Mouse (Mus musculus): ENCODE measurements around the gene Ttc7. TPM values are rescaled to one million over a fixed set of nuclear protein-coding genes. Genes with fewer than 3 reads are reported as not detected.
A peak's percentile ranks its signal among the peaks of the same experiment; 100 is the strongest.

The Ttc7 gene
- polyA plus RNA-seq, 1 experiment from 2014 or later = 7.7 TPM

DNA sequence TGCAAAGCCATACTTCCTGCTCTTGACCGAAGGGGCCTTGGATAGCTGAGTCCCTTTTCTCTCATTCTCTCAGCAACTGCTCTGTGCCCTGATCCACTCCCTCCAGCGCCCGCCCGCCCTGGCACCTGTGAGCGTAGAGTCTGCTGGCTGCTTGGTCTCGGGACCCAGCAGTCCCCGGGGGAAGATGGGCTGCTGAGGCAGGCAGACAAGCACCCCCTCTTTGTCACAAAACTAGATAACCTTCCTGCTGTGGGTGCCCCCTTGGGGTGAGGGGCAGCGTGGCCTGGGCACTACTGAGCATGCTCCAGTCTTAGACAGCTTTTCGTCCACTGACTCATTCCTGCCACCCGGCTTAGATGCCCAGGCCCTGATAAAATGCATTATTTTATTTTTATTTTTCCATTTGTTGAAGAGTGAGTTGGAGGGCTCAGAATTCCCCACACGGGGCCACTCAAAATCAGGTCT lies 96.5 kb downstream of the Ttc7 start:
- peaks cover 69% of the 10 kb centered on the region for H3K4me1 ChIP-seq
- H3K4me2 ChIP-seq = no peak overlapping the region
- no peaks in the 10 kb centered on the region for H3K27me3 ChIP-seq
- no peak overlapping the region; the same call in 1 of the 2 replicates for H3K9ac ChIP-seq
- H3K4me3 ChIP-seq (replicated peaks) = no peak overlapping the region
- WGBS = 80% methylated on average over 11 of the region's 11 CpGs
- H3K27ac ChIP-seq = peak overlapping the region; percentile 81
- no peak for ATAC-seq (replicated peaks; ENCODE audit: low FRiP score)
- H3K36me3 ChIP-seq = no peaks in the 10 kb centered on the region
- no peaks in the 10 kb centered on the region for H3K9me3 ChIP-seq (replicated peaks)

DNA sequence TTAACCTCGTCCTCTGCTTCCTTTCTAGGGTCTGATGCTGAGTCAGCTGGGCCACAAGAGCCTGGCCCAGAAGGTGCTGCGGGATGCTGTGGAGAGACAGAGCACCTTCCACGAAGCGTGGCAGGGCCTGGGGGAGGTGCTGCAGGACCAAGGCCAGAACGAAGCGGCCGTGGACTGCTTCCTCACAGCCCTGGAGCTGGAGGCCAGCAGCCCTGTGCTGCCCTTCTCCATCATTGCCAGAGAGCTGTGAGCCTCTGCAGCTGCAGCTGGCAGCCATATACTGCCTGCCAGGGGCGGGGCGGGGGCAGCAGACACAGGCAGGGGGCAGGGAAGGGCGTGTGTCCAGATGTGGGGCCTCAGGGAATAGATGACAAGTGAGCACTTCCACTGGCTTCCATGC lies 97.1 kb downstream of the Ttc7 start:
- H3K4me2 ChIP-seq = no peak overlapping the region
- H3K27ac ChIP-seq = peak overlapping the region; percentile 81
- no peaks in the 10 kb centered on the region for H3K36me3 ChIP-seq
- H3K4me3 ChIP-seq (replicated peaks) = no peak overlapping the region
- 28% methylated on average over 10 of the region's 10 CpGs for WGBS
- no peaks in the 10 kb centered on the region for H3K27me3 ChIP-seq
- no peak overlapping the region for H3K9ac ChIP-seq
- no peaks in the 10 kb centered on the region for H3K9me3 ChIP-seq (replicated peaks)
- no peak for ATAC-seq (replicated peaks; ENCODE audit: low FRiP score)
- peaks cover 69% of the 10 kb centered on the region for H3K4me1 ChIP-seq

DNA sequence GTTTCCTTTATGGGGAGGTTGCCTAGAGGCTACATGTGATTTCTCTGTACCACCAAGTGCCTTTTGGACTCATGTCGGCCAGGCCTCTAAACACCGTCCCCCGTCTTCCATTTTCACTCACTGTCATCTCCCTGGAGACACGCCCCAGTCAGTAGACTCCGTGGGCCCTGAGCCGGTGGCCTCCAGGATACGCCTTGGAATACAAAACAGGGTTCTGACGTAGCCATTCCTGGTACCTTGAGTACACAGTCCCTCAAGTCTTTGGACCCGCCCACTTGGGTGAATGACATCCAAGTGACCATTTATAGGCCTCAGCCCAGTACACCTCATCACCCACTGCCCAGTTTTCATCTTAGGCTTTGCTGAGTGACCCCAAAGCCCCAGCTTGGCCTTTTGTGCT lies 98.0 kb downstream of the Ttc7 start:
- no peak for ATAC-seq (replicated peaks; ENCODE audit: low FRiP score)
- Histone ChIP-seq H3K4me3 (replicated peaks) (no peak overlapping the region), H3K9me3 (replicated peaks) (no peaks in the 10 kb centered on the region), H3K27ac (peak overlapping the region; percentile 81), H3K36me3 (no peaks in the 10 kb centered on the region), H3K27me3 (no peaks in the 10 kb centered on the region), H3K9ac (no peak overlapping the region), H3K4me1 (peaks cover 61% of the 10 kb centered on the region), H3K4me2 (no peak overlapping the region)
- WGBS = 86% methylated on average over 9 of the region's 9 CpGs

DNA sequence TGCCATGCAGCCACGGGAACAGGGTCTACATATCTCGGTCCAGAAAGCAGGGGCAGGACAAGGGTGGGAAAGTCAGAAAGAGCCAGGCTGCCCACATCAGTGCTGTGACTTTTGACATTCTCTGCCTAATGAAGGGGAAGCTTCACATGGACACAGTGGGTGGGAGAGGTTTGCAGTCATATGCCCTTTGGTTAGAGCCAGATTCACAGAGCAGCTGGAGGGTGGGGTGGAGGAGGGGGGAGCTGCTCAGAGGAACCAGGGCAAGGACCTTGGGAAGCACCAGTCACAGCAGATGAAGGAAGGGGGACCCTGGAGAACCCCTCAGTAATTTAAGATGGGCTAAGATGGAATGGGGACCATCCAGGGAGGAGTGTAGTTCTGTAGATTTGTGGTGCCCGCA lies 103.1 kb downstream of the Ttc7 start:
- Histone ChIP-seq H3K4me3 (replicated peaks) (no peak overlapping the region), H3K4me1 (peaks cover 21% of the 10 kb centered on the region), H3K36me3 (no peaks in the 10 kb centered on the region), H3K27ac (no peak overlapping the region), H3K9me3 (replicated peaks) (no peaks in the 10 kb centered on the region), H3K27me3 (no peaks in the 10 kb centered on the region), H3K9ac (no peak overlapping the region), H3K4me2 (no peak overlapping the region)
- ATAC-seq (replicated peaks; ENCODE audit: low FRiP score) = no peak
- 70% methylated on average over 3 of the region's 3 CpGs for WGBS

DNA sequence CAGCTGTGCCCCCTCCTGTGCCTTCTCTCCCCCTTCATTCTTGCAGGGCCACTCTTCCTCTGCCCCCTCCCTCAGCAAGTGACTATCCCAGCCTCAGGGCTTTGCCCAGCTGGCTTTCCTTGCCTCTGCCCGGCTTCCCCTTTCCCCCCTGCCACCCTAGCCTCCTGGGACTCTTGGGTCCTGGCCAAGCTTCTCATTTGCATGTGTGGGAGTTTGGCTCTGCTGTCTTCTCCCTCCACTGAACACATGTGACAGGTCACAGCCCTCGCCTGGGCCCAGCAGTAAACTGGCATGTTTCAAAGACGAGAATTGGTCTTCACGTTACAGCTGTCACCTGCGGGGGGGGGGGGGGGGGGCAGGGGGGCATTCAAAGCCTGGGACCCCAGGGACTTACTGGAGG lies 104.4 kb downstream of the Ttc7 start:
- Histone ChIP-seq H3K9me3 (replicated peaks) (no peaks in the 10 kb centered on the region), H3K4me2 (no peak overlapping the region), H3K36me3 (no peaks in the 10 kb centered on the region), H3K27me3 (no peaks in the 10 kb centered on the region), H3K9ac (no peak overlapping the region), H3K4me1 (peaks cover 12% of the 10 kb centered on the region), H3K4me3 (replicated peaks) (no peak overlapping the region), H3K27ac (0 out of 2 replicates have a peak overlapping the region, but pooled peaks have one; percentile 37)
- 7% methylated on average over 4 of the region's 5 CpGs for WGBS
- peak; percentile 81 for ATAC-seq (replicated peaks; ENCODE audit: low FRiP score)

DNA sequence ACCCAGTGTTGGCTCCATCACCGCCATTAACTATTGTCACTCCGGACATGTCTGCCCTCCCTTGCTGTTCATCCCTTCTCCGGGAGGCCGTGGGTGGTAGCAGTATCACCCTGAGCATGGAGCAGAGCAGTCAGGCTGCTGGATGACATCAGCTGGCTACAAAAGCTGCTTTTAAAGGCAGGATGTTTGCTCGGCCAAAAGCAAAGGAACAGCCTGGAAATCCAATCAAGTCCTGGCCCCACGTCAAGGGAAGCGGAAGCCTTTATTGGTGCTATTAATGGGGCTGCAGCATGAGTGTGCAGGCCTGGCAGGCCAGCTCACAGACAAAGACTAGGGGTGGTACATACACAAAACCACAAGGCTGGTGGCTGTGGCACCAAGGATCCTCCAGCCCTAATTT lies 108.6 kb downstream of the Ttc7 start:
- WGBS = 56% methylated on average over 7 of the region's 7 CpGs
- H3K9ac ChIP-seq = no peak overlapping the region
- H3K4me3 ChIP-seq (replicated peaks) = no peak overlapping the region
- no peaks in the 10 kb centered on the region for H3K9me3 ChIP-seq (replicated peaks)
- peaks cover 16% of the 10 kb centered on the region for H3K4me1 ChIP-seq
- no peak overlapping the region; the same call in 1 of the 2 replicates for H3K27ac ChIP-seq
- ATAC-seq (replicated peaks; ENCODE audit: low FRiP score) = no peak
- no peak overlapping the region for H3K4me2 ChIP-seq
- H3K27me3 ChIP-seq = no peaks in the 10 kb centered on the region
- H3K36me3 ChIP-seq = no peaks in the 10 kb centered on the region

DNA sequence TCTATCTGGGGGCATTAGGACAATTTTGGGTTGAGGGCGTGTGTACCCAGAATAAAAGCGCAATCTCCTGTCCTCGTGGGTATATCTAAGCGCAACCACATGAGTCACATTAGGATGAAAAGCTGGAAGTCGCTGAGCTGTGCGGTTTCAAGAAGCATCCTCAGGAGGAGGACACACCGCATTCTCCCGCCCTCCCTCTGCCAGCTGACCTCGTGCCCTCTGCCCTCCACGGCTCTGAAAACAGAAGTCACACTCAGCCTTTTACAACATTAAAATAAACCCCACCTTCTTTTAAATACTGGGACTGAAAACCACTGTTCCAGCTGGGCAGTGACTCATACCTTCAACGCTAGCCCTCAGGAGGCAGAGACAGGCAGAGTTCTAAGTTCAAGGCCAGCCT lies 114.4 kb downstream of the Ttc7 start:
- H3K9ac ChIP-seq = no peak overlapping the region
- no peaks in the 10 kb centered on the region for H3K9me3 ChIP-seq (replicated peaks)
- no peak overlapping the region for H3K27ac ChIP-seq
- 69% methylated on average over 11 of the region's 11 CpGs for WGBS
- H3K4me1 ChIP-seq = 0 out of 2 replicates have a peak, but pooled peaks cover 5% of the 10 kb centered on the region
- no peak for ATAC-seq (replicated peaks; ENCODE audit: low FRiP score)
- H3K4me2 ChIP-seq = no peak overlapping the region
- H3K4me3 ChIP-seq (replicated peaks) = no peak overlapping the region
- H3K27me3 ChIP-seq = no peaks in the 10 kb centered on the region
- no peaks in the 10 kb centered on the region for H3K36me3 ChIP-seq

DNA sequence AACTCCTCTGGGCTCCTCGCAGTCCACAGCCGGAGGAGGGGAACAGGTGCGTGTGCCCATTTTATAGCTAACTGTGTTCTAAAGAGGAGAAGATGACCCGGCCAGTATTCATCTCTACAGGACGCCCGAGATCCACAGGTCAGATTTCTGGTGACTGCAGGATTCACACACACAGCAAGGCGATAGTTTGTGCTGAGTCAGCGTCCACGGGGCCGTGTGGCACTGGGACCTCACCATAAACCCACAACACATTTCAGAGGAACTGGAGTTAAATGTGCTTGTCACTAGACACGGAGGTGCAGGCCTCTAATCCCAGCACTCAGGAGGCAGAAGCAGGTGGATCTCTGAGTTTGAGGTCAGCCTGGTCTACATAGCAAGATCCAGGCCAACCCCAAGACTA lies 119.8 kb downstream of the Ttc7 start:
- no peaks in the 10 kb centered on the region for H3K27me3 ChIP-seq
- H3K4me3 ChIP-seq (replicated peaks) = no peak overlapping the region
- no peak overlapping the region for H3K27ac ChIP-seq
- ATAC-seq (replicated peaks; ENCODE audit: low FRiP score) = no peak
- H3K9me3 ChIP-seq (replicated peaks) = no peaks in the 10 kb centered on the region
- H3K9ac ChIP-seq = no peak overlapping the region
- no peak overlapping the region for H3K4me2 ChIP-seq
- peaks cover 5% of the 10 kb centered on the region; the same call in 1 of the 2 replicates for H3K4me1 ChIP-seq
- H3K36me3 ChIP-seq = no peaks in the 10 kb centered on the region
- WGBS = 85% methylated on average over 11 of the region's 11 CpGs

DNA sequence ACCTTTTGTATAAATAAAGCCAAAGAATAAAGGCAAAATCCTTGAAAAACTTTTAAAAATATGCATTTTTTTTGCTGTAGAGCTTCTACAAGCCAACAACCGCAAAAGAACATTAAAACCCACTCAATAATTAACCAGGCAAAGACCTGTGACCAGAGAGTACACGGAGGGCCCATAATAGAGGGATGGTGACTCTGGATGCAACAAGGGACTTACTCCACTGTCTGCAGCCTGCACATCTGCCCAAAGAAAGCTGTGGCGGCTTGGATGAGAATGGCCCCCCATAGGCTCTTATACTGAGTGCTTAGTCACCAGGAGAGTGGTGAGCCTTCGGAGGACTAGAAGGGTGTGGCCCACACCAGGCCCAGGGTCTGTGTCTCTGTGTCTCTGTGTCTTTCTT lies 120.8 kb downstream of the Ttc7 start:
- H3K4me1 ChIP-seq = peaks cover 5% of the 10 kb centered on the region; the same call in 1 of the 2 replicates
- peak; percentile 56; the same call in 1 of the 2 replicates for ATAC-seq (replicated peaks; ENCODE audit: low FRiP score)
- H3K9me3 ChIP-seq (replicated peaks) = no peaks in the 10 kb centered on the region
- 78% methylated on average over 4 of the region's 4 CpGs for WGBS
- no peak overlapping the region for H3K4me2 ChIP-seq
- no peak overlapping the region for H3K9ac ChIP-seq
- no peak overlapping the region for H3K4me3 ChIP-seq (replicated peaks)
- no peaks in the 10 kb centered on the region for H3K27me3 ChIP-seq
- no peak overlapping the region for H3K27ac ChIP-seq
- no peaks in the 10 kb centered on the region for H3K36me3 ChIP-seq

DNA sequence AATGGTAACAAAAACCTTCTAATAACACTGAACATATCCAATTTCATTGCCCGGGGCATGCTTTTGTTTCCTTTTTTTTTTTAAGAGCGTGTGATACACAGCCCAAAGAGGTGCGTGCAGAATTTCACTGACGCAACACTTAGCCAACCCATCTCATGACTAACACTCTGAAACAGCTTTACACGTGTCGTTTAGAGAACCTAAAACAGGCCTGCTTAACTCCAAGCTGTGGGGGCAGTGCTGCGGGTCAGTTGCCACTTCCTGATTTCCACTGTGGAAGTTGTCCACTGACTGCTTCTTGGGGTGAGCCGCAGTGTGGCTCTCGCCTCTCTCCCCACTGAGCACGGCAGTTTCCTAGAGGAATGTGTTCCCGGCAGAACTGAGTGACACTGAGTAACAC lies 122.9 kb downstream of the Ttc7 start:
- H3K9ac ChIP-seq = no peak overlapping the region
- H3K27me3 ChIP-seq = no peaks in the 10 kb centered on the region
- 50% methylated on average over 11 of the region's 11 CpGs for WGBS
- H3K9me3 ChIP-seq (replicated peaks) = no peaks in the 10 kb centered on the region
- H3K4me1 ChIP-seq = peaks cover 5% of the 10 kb centered on the region; the same call in 1 of the 2 replicates
- H3K4me2 ChIP-seq = no peak overlapping the region
- H3K27ac ChIP-seq = no peak overlapping the region
- no peak for ATAC-seq (replicated peaks; ENCODE audit: low FRiP score)
- no peaks in the 10 kb centered on the region for H3K36me3 ChIP-seq
- H3K4me3 ChIP-seq (replicated peaks) = no peak overlapping the region

DNA sequence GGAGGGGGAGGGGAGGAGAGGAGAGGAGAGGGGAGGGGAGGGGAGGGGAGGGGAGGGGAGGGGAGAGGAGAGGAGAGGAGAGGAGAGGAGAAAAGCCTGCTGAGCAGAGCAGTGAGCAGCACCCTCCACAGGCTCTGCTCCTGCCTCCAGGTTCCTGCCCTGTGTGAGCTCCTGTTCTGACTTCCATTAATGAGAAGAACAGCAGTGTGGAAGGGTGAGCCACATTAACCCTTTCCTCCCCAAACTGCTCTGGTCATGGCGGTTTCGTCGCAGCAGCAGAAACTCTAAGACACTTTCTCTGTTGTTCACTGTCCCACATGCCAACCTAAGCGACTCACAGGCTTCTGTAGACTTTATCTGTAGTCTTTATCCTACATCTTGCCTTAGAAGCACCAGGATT lies 124.0 kb downstream of the Ttc7 start:
- Histone ChIP-seq H3K36me3 (no peaks in the 10 kb centered on the region), H3K9me3 (replicated peaks) (no peaks in the 10 kb centered on the region), H3K4me2 (no peak overlapping the region), H3K9ac (no peak overlapping the region), H3K27me3 (no peaks in the 10 kb centered on the region), H3K27ac (no peak overlapping the region), H3K4me1 (peaks cover 5% of the 10 kb centered on the region; the same call in 1 of the 2 replicates), H3K4me3 (replicated peaks) (no peak overlapping the region)
- WGBS = 86% methylated on average over 4 of the region's 4 CpGs
- no peak for ATAC-seq (replicated peaks; ENCODE audit: low FRiP score)

DNA sequence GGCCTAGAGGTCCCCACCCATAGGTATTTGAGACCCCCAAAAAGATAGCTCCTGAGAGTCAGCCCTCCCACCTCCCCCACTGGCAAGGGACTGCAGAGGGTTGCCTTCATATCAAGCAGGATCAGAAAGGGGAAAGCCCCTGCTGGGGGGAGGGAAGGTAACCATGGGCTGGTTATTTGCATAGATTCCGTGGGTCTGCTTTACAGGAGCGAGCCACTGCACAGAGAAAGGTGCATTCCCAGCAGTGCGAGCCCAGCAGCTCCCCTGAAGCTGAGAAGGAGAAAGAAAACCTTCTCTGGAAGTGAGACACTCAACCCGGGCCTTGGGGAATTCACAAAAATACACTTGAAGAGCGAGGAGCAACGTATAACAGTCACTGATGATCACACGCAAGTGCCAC lies 135.4 kb downstream of the Ttc7 start:
- no peak overlapping the region for H3K27ac ChIP-seq
- H3K4me1 ChIP-seq = no peaks in the 10 kb centered on the region
- no peak for ATAC-seq (replicated peaks; ENCODE audit: low FRiP score)
- H3K4me3 ChIP-seq (replicated peaks) = no peak overlapping the region
- no peak overlapping the region for H3K9ac ChIP-seq
- H3K9me3 ChIP-seq (replicated peaks) = no peaks in the 10 kb centered on the region
- H3K36me3 ChIP-seq = no peaks in the 10 kb centered on the region
- H3K27me3 ChIP-seq = no peaks in the 10 kb centered on the region
- no peak overlapping the region for H3K4me2 ChIP-seq
- 76% methylated on average over 7 of the region's 7 CpGs for WGBS

DNA sequence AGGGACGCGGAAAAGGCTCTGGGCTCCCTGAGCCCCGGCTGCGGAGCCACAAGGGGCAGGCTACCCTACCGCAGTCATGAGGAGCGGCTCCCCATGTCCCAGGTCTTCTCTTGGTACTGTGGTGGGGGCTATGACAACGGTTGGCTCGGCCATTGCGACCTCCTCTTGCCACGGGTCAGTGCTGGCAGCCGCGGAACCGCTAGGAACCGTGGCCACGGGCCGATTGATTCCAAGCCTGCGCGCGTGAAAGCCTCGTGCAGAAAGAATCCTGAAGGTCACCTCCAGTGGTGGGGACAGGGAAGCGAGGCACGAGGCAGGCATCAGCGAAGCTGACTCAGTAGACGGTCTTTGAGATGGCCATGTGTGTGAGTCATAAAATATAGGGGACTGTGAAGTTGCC lies 144.8 kb downstream of the Ttc7 start, which contains the start of gene Stpg4:
TSS of gene Stpg4 (minus strand) at position 231 of the 400 bp plus-strand sequence.
- H3K27me3 ChIP-seq = no peaks in the 10 kb centered on the region
- no peak within 1 kb of the TSS for H3K9ac ChIP-seq
- no peak within 1 kb of the TSS for H3K4me3 ChIP-seq (replicated peaks)
- no peak within 1 kb of the TSS for H3K4me2 ChIP-seq
- peak; percentile 46; the same call in 1 of the 2 replicates for ATAC-seq (replicated peaks; ENCODE audit: low FRiP score)
- H3K36me3 ChIP-seq = peaks cover 39% of the 10 kb centered on the region
- no peaks in the 10 kb centered on the region for H3K4me1 ChIP-seq
- no peaks in the 10 kb centered on the region for H3K9me3 ChIP-seq (replicated peaks)
- WGBS = 57% methylated on average over 24 of the region's 24 CpGs
- no peak within 1 kb of the TSS for H3K27ac ChIP-seq

Data from kidney, embryonic 15.5 days (tissue).